Mouse (Mus musculus): ENCODE data around the gene Zfp874b. TPM values are rescaled to one million over a fixed set of nuclear protein-coding genes. Genes with fewer than 3 reads are reported as not detected.

Gene Zfp874b
- 2.7 and 3.5 TPM in 2 replicates for polyA plus RNA-seq (2014; fragmentation: Nextera tagmentation; extraction: Ambion mirVana)

DNA sequence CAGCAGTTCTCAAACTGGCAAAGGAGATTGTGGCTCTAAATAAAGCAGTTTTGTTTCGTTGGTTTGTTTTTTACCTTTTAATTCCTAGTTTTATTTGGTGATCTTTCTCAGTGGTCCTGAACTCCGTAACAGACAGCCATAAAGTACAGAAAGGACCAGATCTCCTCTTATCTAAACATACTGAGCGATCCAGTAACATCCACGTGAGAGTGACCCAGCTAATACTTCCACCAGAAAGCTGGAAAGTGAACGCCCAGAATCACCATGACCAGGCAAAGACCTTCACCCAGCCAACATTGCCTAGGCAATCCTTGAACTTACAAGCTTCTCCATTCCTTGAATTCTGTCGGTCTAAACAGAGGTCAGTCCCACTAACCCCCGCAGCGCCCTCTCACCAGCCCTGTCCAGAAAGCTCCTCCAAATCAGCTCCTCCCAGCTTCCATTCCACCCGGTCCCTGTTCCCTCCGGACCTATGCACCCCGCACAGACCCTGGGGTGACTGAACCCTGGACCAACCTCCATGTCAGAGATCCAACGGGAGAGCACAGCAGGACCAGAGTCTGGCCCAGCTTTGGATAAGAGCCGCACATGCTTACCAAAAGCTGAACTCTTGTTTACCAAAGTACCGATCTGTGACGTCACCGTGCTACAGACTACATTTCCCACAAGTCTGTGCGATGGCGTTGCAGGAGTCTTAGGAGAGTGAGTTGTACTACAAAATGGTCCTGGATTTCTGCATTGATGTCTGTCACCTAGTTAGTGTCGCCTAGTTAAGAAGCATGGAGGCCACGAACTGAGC, at the start of gene Zfp874b:
Gene Zfp874b, minus strand, starts transcription at position 634 of the 799 bp plus-strand sequence.
- Histone ChIP-seq H3K36me3 (ENCODE audit: control insufficient read depth, insufficient read depth, low read length) (no peaks in the 10 kb centered on the region), H3K9ac (replicated peaks; ENCODE audit: low read depth, low read length) (peak within 1 kb of the TSS; percentile 37; the same call in 1 of the 2 replicates), H3K9me3 (ENCODE audit: control insufficient read depth, low read length) (no peaks in the 10 kb centered on the region), H3K4me1 (ENCODE audit: control insufficient read depth, insufficient read depth, low read length) (no peaks in the 10 kb centered on the region), H3K4me3 (ENCODE audit: low read depth, low read length) (peak within 1 kb of the TSS; percentile 55), H3K27ac (ENCODE audit: low read depth, low read length) (no peak within 1 kb of the TSS), H3K27me3 (ENCODE audit: control insufficient read depth, insufficient read depth, low read length) (no peaks in the 10 kb centered on the region), H3K4me2 (ENCODE audit: low read depth, low read length) (peak within 1 kb of the TSS; percentile 68)
- 6% methylated on average over 20 of the region's 20 CpGs for WGBS
- peak; percentile 95 for ATAC-seq (ENCODE audit: low read depth)

DNA sequence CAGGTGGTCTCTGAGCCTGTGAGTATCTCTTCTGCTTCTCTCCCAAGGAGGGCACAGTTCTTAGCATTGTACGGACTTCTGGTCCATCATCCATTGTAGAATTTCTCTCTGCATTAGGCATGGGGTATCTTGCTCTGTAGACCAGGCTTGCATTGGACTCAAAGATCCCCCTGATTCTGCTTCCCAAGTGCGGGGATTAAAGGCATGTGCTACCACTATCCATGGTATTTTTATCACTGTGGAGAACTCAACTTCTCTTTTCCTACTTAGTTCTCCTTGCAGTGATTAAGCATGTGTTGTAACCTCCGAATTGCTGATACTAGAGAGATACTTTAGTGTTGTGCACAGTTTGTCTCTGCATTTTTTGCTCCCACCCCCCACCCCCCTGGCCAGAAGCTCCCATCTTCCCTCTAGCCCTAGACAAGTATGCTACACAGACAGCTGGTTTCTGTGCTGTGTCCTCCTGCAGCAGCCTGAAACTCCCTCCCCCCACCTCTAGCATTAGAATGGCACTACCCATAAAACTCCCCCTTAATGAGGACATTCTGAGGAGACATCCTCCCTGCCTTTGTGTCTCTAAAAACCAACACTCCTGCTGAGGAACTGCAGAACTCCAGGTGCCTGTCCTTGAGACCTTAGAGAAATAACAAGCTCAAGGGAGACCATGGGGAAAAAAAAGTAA, 43.1 kb upstream of the Zfp874b start:
- Histone ChIP-seq H3K9ac (replicated peaks; ENCODE audit: low read depth, low read length) (no peak overlapping the region), H3K36me3 (ENCODE audit: control insufficient read depth, insufficient read depth, low read length) (no peaks in the 10 kb centered on the region), H3K4me1 (ENCODE audit: control insufficient read depth, insufficient read depth, low read length) (peaks cover 11% of the 10 kb centered on the region), H3K4me2 (ENCODE audit: low read depth, low read length) (no peak overlapping the region), H3K27ac (ENCODE audit: low read depth, low read length) (no peak overlapping the region), H3K9me3 (ENCODE audit: control insufficient read depth, low read length) (no peaks in the 10 kb centered on the region), H3K4me3 (ENCODE audit: low read depth, low read length) (no peak overlapping the region), H3K27me3 (ENCODE audit: control insufficient read depth, insufficient read depth, low read length) (no peaks in the 10 kb centered on the region)
- no peak for ATAC-seq (ENCODE audit: low read depth)
- WGBS = 48% methylated on average over 3 of the region's 3 CpGs

DNA sequence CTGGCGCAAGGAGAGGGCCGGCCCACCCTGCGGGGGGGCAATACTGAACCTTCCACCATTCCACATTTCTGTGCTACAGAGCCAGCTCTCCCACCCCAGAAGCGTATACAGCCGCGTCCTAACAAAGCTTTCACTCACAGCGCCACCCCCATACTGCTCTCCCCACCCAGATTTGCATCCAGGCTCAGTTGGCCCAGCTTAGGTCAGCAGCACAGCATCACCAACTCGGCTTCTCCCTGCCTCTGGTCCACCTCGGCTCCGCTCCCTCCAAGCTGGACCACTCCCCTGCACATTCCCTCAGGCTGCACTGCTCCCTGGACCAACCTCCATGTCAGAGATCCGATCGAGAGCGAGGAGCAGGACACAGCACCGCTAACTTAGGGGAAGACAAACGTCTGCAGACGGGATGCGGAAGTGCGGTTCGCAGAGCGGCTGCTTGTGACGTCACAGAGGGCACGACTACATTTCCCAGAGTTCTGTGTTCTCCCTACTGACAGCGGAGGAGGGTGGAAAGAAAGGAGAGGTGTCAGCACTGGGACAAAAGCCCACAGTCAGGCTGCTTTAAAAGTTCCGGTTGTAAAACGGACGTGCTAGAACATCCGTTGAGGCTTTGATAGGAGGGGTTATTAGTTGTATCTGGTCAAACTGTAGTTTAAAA, 41.8 kb upstream of the Zfp874b start, which contains the start of the genes Gm26965 and Zfp87:
Gene Gm26965, minus strand, starts transcription at position 399 of the 658 bp plus-strand sequence.
Gene Zfp87, minus strand, starts transcription at position 425 of the 658 bp plus-strand sequence.
- Histone ChIP-seq H3K9me3 (ENCODE audit: control insufficient read depth, low read length) (no peaks in the 10 kb centered on the region), H3K36me3 (ENCODE audit: control insufficient read depth, insufficient read depth, low read length) (peaks cover under 1% of the 10 kb centered on the region; the same call in 1 of the 2 replicates), H3K27me3 (ENCODE audit: control insufficient read depth, insufficient read depth, low read length) (no peaks in the 10 kb centered on the region), H3K9ac (replicated peaks; ENCODE audit: low read depth, low read length) (peak within 1 kb of the TSS; percentile 59), H3K27ac (ENCODE audit: low read depth, low read length) (peak within 1 kb of the TSS; percentile 68), H3K4me2 (ENCODE audit: low read depth, low read length) (peak within 1 kb of the TSS; percentile 93), H3K4me3 (ENCODE audit: low read depth, low read length) (peak within 1 kb of the TSS; percentile 63), H3K4me1 (ENCODE audit: control insufficient read depth, insufficient read depth, low read length) (peaks cover 11% of the 10 kb centered on the region)
- under 1% methylated on average over 27 of the region's 27 CpGs for WGBS
- ATAC-seq (ENCODE audit: low read depth) = peak; percentile 99

DNA sequence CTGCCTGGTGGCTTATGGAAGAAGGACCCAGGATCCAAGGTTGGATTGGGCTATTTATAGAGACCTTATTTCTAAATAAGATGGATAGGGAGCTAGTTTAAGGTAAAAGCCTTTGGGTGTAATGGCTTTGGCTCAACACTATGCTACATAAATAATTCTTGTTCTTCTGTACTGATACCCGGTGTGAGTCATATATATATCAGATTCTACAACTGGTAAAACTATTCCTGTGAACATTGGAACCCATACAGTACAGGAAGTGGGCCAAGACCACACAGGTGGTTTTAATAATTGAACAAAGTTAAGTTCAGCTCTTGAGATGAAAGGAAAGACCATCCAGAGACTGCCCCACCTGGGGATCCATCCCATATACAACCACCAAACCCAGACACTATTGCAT, 16.9 kb upstream of the Zfp874b start:
- 73% methylated on average over 1 of the region's 1 CpGs for WGBS
- H3K27me3 ChIP-seq (ENCODE audit: control insufficient read depth, insufficient read depth, low read length) = no peaks in the 10 kb centered on the region
- H3K27ac ChIP-seq (ENCODE audit: low read depth, low read length) = no peak overlapping the region
- no peaks in the 10 kb centered on the region for H3K9me3 ChIP-seq (ENCODE audit: control insufficient read depth, low read length)
- no peak overlapping the region for H3K9ac ChIP-seq (replicated peaks; ENCODE audit: low read depth, low read length)
- H3K4me2 ChIP-seq (ENCODE audit: low read depth, low read length) = peak overlapping the region; percentile 77; the same call in 1 of the 2 replicates
- ATAC-seq (ENCODE audit: low read depth) = peak; percentile 11; the same call in 1 of the 2 replicates
- H3K36me3 ChIP-seq (ENCODE audit: control insufficient read depth, insufficient read depth, low read length) = no peaks in the 10 kb centered on the region
- H3K4me1 ChIP-seq (ENCODE audit: control insufficient read depth, insufficient read depth, low read length) = peaks cover 6% of the 10 kb centered on the region
- no peak overlapping the region for H3K4me3 ChIP-seq (ENCODE audit: low read depth, low read length)

DNA sequence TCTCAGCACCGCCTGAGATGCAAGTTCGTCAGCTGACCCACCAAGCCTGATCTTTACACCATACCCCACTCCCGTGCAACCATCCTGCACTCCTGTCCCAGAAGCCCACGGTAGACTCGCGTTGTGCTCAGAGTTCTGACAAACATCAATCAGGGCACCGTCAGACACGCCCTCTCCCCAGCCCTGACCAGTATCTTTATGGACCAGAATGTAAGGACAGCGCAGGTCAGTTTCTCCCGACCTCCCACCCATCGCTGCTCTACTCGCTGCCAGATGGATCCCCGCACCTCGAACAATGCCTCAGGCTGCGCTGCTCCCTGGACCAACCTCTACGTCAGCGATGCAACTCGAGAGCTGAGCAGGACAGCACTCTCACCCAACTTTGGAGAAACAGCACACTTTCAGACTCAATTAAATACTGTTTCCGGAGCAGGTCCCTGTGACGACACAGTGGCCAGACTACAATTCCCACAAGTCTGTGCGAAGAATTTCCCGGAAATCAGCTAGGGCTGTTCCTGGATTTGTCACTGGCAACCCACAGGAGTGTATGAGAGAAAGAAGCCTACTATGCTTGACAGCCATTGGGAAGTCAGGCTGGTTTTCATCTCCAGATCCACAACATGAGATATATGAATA, 16.1 kb upstream of the Zfp874b start, which contains the start of gene Zfp58:
Gene Zfp58, minus strand, starts transcription at position 472 of the 636 bp plus-strand sequence.
- Histone ChIP-seq H3K27me3 (ENCODE audit: control insufficient read depth, insufficient read depth, low read length) (no peaks in the 10 kb centered on the region), H3K4me3 (ENCODE audit: low read depth, low read length) (peak within 1 kb of the TSS; percentile 73), H3K9me3 (ENCODE audit: control insufficient read depth, low read length) (no peaks in the 10 kb centered on the region), H3K27ac (ENCODE audit: low read depth, low read length) (no peak within 1 kb of the TSS), H3K4me2 (ENCODE audit: low read depth, low read length) (peak within 1 kb of the TSS; percentile 77), H3K4me1 (ENCODE audit: control insufficient read depth, insufficient read depth, low read length) (peaks cover 6% of the 10 kb centered on the region), H3K36me3 (ENCODE audit: control insufficient read depth, insufficient read depth, low read length) (no peaks in the 10 kb centered on the region), H3K9ac (replicated peaks; ENCODE audit: low read depth, low read length) (peak within 1 kb of the TSS; percentile 64)
- peak; percentile 97 for ATAC-seq (ENCODE audit: low read depth)
- under 1% methylated on average over 22 of the region's 22 CpGs for WGBS

DNA sequence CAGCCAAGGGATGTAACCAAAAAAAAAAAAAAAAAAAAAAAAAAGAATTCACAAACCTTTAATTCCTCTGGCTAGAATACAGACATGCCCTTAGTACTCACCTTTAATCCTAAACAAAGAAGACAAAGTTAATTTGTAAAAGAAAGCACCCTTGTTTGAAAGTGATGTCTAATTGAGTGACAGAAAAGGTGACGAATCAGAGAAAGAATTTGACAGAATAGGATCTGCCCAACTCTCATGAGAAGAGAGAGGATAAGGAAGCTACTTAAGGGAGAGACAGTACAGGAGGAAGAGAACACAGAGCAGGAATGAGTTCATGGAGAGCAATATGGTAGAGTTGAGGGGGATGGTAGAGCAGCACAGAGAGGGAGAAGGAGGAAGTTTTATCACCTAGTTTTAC, 11.6 kb upstream of the Zfp874b start:
- Histone ChIP-seq H3K27me3 (ENCODE audit: control insufficient read depth, insufficient read depth, low read length) (no peaks in the 10 kb centered on the region), H3K9me3 (ENCODE audit: control insufficient read depth, low read length) (peaks cover 8% of the 10 kb centered on the region; the same call in 1 of the 2 replicates), H3K4me1 (ENCODE audit: control insufficient read depth, insufficient read depth, low read length) (peaks cover 6% of the 10 kb centered on the region), H3K4me2 (ENCODE audit: low read depth, low read length) (no peak overlapping the region), H3K36me3 (ENCODE audit: control insufficient read depth, insufficient read depth, low read length) (peaks cover 22% of the 10 kb centered on the region), H3K27ac (ENCODE audit: low read depth, low read length) (no peak overlapping the region), H3K9ac (replicated peaks; ENCODE audit: low read depth, low read length) (no peak overlapping the region), H3K4me3 (ENCODE audit: low read depth, low read length) (no peak overlapping the region)
- ATAC-seq (ENCODE audit: low read depth) = no peak
- WGBS = 98% methylated on average over 1 of the region's 1 CpGs

DNA sequence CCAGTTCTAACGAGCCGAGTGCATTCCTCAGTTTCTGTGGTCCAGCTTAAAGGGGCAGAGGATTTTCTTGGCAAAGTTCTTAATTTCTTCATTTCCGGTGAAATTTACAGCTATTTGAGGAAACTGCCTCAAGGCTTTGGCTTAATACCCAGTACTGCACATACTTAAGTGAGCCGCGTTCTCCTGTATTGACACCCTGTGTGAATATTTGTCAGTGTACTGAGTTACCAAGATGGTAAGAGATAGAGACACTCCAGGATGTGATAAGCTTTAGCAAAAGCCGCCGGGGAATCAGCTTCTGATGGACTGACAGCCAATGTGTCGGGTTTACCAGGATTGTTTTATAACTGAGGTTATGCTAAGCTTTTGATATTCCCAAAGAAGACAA, 360 bp upstream of the Zfp874b start:
- Histone ChIP-seq H3K9ac (replicated peaks; ENCODE audit: low read depth, low read length) (no peak overlapping the region), H3K9me3 (ENCODE audit: control insufficient read depth, low read length) (no peaks in the 10 kb centered on the region), H3K4me2 (ENCODE audit: low read depth, low read length) (peak overlapping the region; percentile 68), H3K4me1 (ENCODE audit: control insufficient read depth, insufficient read depth, low read length) (no peaks in the 10 kb centered on the region), H3K4me3 (ENCODE audit: low read depth, low read length) (peak overlapping the region; percentile 55), H3K27ac (ENCODE audit: low read depth, low read length) (no peak overlapping the region), H3K27me3 (ENCODE audit: control insufficient read depth, insufficient read depth, low read length) (no peaks in the 10 kb centered on the region), H3K36me3 (ENCODE audit: control insufficient read depth, insufficient read depth, low read length) (no peaks in the 10 kb centered on the region)
- WGBS = 47% methylated on average over 8 of the region's 8 CpGs
- peak; percentile 63; the same call in 1 of the 2 replicates for ATAC-seq (ENCODE audit: low read depth)

DNA sequence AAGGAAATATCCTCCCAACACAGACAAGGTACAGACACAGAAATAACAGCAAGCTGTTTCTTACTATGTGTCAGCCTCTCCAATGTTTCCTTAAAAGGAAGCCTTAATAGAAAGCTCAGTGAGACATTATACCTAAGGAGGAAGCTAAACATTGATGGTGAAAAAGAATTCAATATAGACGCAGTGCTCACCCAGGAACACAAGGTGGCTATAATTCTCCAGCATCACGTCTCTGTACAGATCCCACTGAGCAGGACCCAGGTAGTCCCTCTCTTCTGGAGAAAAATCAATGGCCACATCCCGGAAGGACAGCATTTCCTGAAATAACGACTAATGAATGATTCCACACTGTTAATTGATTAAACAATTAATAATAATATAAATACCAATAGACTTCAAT, 2.5 kb downstream of the Zfp874b start:
- Histone ChIP-seq H3K27me3 (ENCODE audit: control insufficient read depth, insufficient read depth, low read length) (no peaks in the 10 kb centered on the region), H3K36me3 (ENCODE audit: control insufficient read depth, insufficient read depth, low read length) (no peaks in the 10 kb centered on the region), H3K4me1 (ENCODE audit: control insufficient read depth, insufficient read depth, low read length) (no peaks in the 10 kb centered on the region), H3K9ac (replicated peaks; ENCODE audit: low read depth, low read length) (no peak overlapping the region), H3K4me2 (ENCODE audit: low read depth, low read length) (no peak overlapping the region), H3K4me3 (ENCODE audit: low read depth, low read length) (no peak overlapping the region), H3K9me3 (ENCODE audit: control insufficient read depth, low read length) (no peaks in the 10 kb centered on the region), H3K27ac (ENCODE audit: low read depth, low read length) (no peak overlapping the region)
- 67% methylated on average over 4 of the region's 4 CpGs for WGBS
- ATAC-seq (ENCODE audit: low read depth) = no peak

Measured in neural tube, embryonic 14.5 days (tissue).